Mouse (Mus musculus) liver, postnatal 0 days (tissue): ENCODE measurements at regions not wholly inside any gene's neighbourhood (a gene's known extent, or its start where the extent isn't known, plus 50 kb on each side); places are given as distances from the start of the nearest gene placed in this dataset.

Experiments
- CTCF ChIP-seq: sonication (generic); IDR thresholded peaks from 2 replicates; pipeline ENCODE4 v1.5.1; 2016; ENCODE audit warnings: antibody characterized with exemption, low read depth
- EP300 ChIP-seq: IDR thresholded peaks from 2 replicates; pipeline ENCODE4 v1.6.1; 2016; ENCODE audit warnings: antibody characterized with exemption, low read depth, mild to moderate bottlenecking

- TF ChIP-seq EP300 (no peak), CTCF (no peak)
Observed at GRCm38 (mm10) chr7:74926729-74927128, 372.1 kb upstream of the Slco3a1 start.
